Mouse (Mus musculus) kidney, embryonic 14.5 days (tissue): ENCODE measurements around the gene Fdx1l. TPM values are rescaled to one million over a fixed set of nuclear protein-coding genes. Genes with fewer than 3 reads are reported as not detected.

ENCODE experiments used
- ATAC-seq: fragments of 200-750 bp; cut with Nextera tagmentation; 2 replicates; pipeline ENCODE4 v1.8.0; 2017; ENCODE audit warnings: moderate number of reproducible peaks, mild to moderate bottlenecking, moderate TSS enrichment, moderate library complexity; ENCODE audit not compliant: low FRiP score, low TSS enrichment
- H3K27ac ChIP-seq: fragments of 300-500 bp; sonication (generic); 2 replicates; pipeline ENCODE4 v1.5.1; 2014; ENCODE audit warnings: low read depth, mild to moderate bottlenecking, low read length, moderate library complexity, mixed read lengths
- H3K27me3 ChIP-seq: fragments of 300-500 bp; sonication (generic); 2 replicates; pipeline ENCODE4 v1.6.1; 2014; ENCODE audit warnings: mild to moderate bottlenecking, low read length; ENCODE audit not compliant: control insufficient read depth, insufficient read depth
- H3K36me3 ChIP-seq: fragments of 300-500 bp; sonication (generic); 2 replicates; pipeline ENCODE4 v1.6.1; 2014; ENCODE audit warnings: low read length, mixed read lengths; ENCODE audit not compliant: control insufficient read depth, insufficient read depth
- H3K4me1 ChIP-seq: fragments of 300-500 bp; sonication (generic); 2 replicates; pipeline ENCODE4 v1.6.1; 2014; ENCODE audit warnings: low read length, mixed read lengths; ENCODE audit not compliant: control insufficient read depth, insufficient read depth
- H3K4me2 ChIP-seq: fragments of 300-500 bp; sonication (generic); replicated peaks from 2 replicates; pipeline ENCODE4 v1.6.1; 2014; ENCODE audit warnings: low read depth, mild to moderate bottlenecking, low read length
- H3K4me3 ChIP-seq: fragments of 300-500 bp; sonication (generic); 2 replicates; pipeline ENCODE4 v1.5.1; 2014; ENCODE audit warnings: mild to moderate bottlenecking, low read length
- H3K9ac ChIP-seq: fragments of 300-500 bp; sonication (generic); 2 replicates; pipeline ENCODE4 v1.6.1; 2014; ENCODE audit warnings: low read depth, mild to moderate bottlenecking, low read length, moderate library complexity
- H3K9me3 ChIP-seq: fragments of 300-500 bp; sonication (generic); 2 replicates; pipeline ENCODE4 v1.6.1; 2016; ENCODE audit warnings: low read length; ENCODE audit not compliant: control insufficient read depth
- WGBS: fragments of 180-500 bp; shearing (Covaris S2); extraction: QIAGEN DNeasy Blood & Tissue Kit; methylation state at CpG from one replicate; pipeline ENCODE4 v1.1.7; 2014; 5-methylcytosine and 5-hydroxymethylcytosine counted together
- polyA plus RNA-seq: library from polyadenylated mRNA; unstranded; fragments of >200 nt; fragmentation: Nextera tagmentation; extraction: Ambion mirVana; gene quantifications from 2 replicates; pipeline ENCODE4 v1.2.1, GENCODE M21; 2014

Gene Fdx1l
- polyA plus RNA-seq, 1 experiment from 2014 or later, result 62.6 TPM

DNA sequence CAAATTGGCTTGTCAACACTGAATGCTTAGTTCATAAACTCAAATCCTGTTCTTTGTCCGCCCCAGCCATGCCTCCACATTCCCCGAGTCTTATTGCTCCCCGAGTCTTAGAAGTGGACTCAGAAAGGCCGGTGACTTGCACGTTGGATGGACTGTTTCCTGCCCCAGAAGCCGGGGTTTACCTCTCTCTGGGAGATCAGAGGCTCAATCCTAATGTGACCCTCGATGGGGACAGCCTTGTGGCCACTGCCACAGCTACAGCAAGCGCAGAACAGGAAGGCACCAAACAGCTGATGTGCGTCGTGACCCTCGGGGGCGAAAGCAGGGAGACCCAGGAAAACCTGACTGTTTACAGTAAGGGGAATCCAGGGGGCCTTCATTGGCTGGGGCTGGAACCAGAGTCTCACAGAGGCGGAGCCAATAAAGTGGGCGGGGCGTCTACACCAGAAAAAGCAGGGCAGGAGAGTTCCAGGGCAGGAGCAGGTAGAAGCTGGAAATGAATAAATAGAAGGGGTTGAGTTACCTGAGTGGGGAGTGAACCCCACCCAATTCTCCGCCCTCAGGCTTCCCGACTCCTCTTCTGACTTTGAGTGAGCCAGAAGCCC, 38.8 kb downstream of the Fdx1l start:
- Histone ChIP-seq H3K4me1 (peaks cover 48% of the 10 kb centered on the region), H3K4me2 (no peak overlapping the region), H3K4me3 (0 out of 2 replicates have a peak overlapping the region, but pooled peaks have one; percentile 2), H3K9ac (no peak overlapping the region), H3K27ac (no peak overlapping the region), H3K27me3 (peaks cover 82% of the 10 kb centered on the region), H3K36me3 (no peaks in the 10 kb centered on the region), H3K9me3 (no peaks in the 10 kb centered on the region)
- WGBS, result 2% methylated on average over 17 of the region's 17 CpGs
- ATAC-seq, result no peak

GRCm38 (mm10) chr9:21033136-21033535, 40.3 kb downstream of the Fdx1l start:
- peak overlapping the region; percentile 50; the same call in 1 of the 2 replicates for H3K9ac ChIP-seq
- H3K9me3 ChIP-seq, result no peaks in the 10 kb centered on the region
- under 1% methylated on average over 34 of the region's 34 CpGs for WGBS
- peak; percentile 65 for ATAC-seq
- H3K4me3 ChIP-seq, result peak overlapping the region; percentile 47
- H3K27ac ChIP-seq, result no peak overlapping the region
- H3K36me3 ChIP-seq, result no peaks in the 10 kb centered on the region
- H3K4me2 ChIP-seq, result peak overlapping the region; percentile 89
- peaks cover 76% of the 10 kb centered on the region for H3K27me3 ChIP-seq
- peaks cover 52% of the 10 kb centered on the region for H3K4me1 ChIP-seq

DNA sequence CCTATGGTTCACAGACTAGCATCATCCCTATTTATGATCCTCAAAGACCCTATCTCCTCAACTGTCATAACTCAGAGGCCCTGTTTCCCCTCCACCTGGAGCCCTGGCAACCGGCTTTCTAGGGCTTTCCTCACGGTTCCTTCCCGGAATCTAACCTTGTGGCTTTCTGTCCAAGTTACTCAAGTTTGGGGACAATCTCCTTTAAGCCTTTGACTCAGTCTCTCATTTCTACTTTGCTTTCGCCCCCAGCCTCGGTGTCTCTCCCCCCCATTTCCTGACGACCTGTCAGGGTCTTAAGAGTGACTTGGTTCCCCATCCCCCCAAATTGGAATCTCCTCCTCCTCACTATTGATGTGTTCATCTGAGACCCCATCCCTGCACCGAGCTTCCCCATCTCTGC, 40.9 kb downstream of the Fdx1l start:
- H3K9me3 ChIP-seq, result no peaks in the 10 kb centered on the region
- H3K4me3 ChIP-seq, result peak overlapping the region; percentile 47
- no peak overlapping the region for H3K27ac ChIP-seq
- no peak for ATAC-seq
- peak overlapping the region; percentile 89 for H3K4me2 ChIP-seq
- H3K9ac ChIP-seq, result no peak overlapping the region
- peaks cover 52% of the 10 kb centered on the region for H3K4me1 ChIP-seq
- H3K27me3 ChIP-seq, result peaks cover 75% of the 10 kb centered on the region
- H3K36me3 ChIP-seq, result no peaks in the 10 kb centered on the region
- WGBS, result 2% methylated on average over 7 of the region's 7 CpGs

- 0% methylated on average over 34 of the region's 35 CpGs for WGBS
- Histone ChIP-seq H3K9ac (peak within 1 kb of the TSS; percentile 50; the same call in 1 of the 2 replicates), H3K27me3 (peaks cover 69% of the 10 kb centered on the region), H3K36me3 (no peaks in the 10 kb centered on the region), H3K27ac (no peak within 1 kb of the TSS), H3K4me3 (peak within 1 kb of the TSS; percentile 47), H3K9me3 (no peaks in the 10 kb centered on the region), H3K4me1 (peaks cover 48% of the 10 kb centered on the region), H3K4me2 (peak within 1 kb of the TSS; percentile 89)
- ATAC-seq, result no peak
Measured at GRCm38 (mm10) chr9:21031896-21032351, 41.5 kb downstream of the Fdx1l start, which contains the start of gene Icam5. Gene Icam5, plus strand, starts transcription at chr9:21032073.

GRCm38 (mm10) chr9:21031251-21031895, 42.0 kb downstream of the Fdx1l start:
- H3K4me2 ChIP-seq, result peak overlapping the region; percentile 64
- H3K4me1 ChIP-seq, result peaks cover 43% of the 10 kb centered on the region
- H3K9ac ChIP-seq, result 0 out of 2 replicates have a peak overlapping the region, but pooled peaks have one; percentile 45
- no peaks in the 10 kb centered on the region for H3K36me3 ChIP-seq
- H3K4me3 ChIP-seq, result peak overlapping the region; percentile 47
- no peak overlapping the region for H3K27ac ChIP-seq
- peaks cover 64% of the 10 kb centered on the region for H3K27me3 ChIP-seq
- ATAC-seq, result peak; percentile 15
- H3K9me3 ChIP-seq, result no peaks in the 10 kb centered on the region
- under 1% methylated on average over 36 of the region's 36 CpGs for WGBS

DNA sequence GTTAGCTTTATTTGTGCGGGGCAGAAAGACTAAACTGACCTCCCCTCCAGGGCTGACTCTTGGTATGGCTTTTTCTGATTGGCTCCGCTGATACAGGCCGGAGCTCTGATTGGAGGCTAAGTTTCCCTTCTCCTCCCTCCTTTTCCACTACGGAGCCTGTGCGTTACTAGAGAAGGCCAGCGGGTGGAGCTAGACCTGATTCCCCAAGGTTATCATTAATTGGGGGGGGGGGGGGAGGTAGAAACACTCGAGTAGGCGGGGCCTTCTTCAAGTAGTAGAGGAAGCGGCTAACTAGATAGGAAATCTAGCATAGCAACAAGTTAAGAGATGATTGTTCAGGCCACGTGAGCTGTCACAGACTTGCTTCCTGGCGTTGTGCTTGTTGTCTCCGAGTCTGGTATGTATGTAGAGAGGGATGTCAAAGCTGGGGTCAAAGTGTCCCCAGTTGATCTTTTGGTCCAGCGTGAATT, 42.6 kb downstream of the Fdx1l start:
- 0 out of 2 replicates have a peak overlapping the region, but pooled peaks have one; percentile 45 for H3K9ac ChIP-seq
- WGBS, result under 1% methylated on average over 13 of the region's 13 CpGs
- no peaks in the 10 kb centered on the region for H3K36me3 ChIP-seq
- H3K4me3 ChIP-seq, result peak overlapping the region; percentile 47
- peak; percentile 45 for ATAC-seq
- H3K4me1 ChIP-seq, result peaks cover 39% of the 10 kb centered on the region
- H3K4me2 ChIP-seq, result peak overlapping the region; percentile 64
- no peaks in the 10 kb centered on the region for H3K9me3 ChIP-seq
- H3K27ac ChIP-seq, result no peak overlapping the region
- H3K27me3 ChIP-seq, result peaks cover 58% of the 10 kb centered on the region

DNA sequence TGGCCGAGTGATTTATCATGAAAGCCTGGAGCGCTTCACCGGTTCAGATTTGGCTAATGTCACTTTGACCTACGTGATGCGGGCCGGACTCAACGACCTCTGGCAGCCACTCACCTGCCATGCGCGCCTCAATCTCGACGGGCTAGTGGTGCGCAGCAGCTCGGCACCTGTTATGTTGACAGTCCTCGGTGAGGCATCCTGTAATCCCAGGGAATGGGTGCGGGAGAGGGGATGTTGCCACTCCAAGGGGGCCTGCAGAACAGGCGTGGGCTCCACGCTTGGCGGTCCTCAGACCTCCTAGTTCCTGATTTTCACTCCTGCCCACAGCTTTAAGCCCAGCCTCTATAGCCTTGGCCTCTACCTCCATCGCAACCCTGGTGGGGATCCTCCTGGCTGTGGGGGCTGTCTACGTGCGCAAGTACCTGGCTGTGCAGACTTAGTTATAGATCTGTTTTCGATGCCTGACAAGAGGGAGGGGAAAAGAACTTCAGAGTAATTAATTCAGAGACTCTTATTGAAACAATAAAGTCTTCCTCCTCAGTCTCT, 43.3 kb downstream of the Fdx1l start:
- Histone ChIP-seq H3K36me3 (no peaks in the 10 kb centered on the region), H3K4me2 (peak overlapping the region; percentile 64), H3K4me3 (peak overlapping the region; percentile 47; the same call in 1 of the 2 replicates), H3K9me3 (no peaks in the 10 kb centered on the region), H3K27ac (no peak overlapping the region), H3K27me3 (peaks cover 51% of the 10 kb centered on the region), H3K9ac (no peak overlapping the region), H3K4me1 (peaks cover 39% of the 10 kb centered on the region)
- no peak for ATAC-seq
- 21% methylated on average over 22 of the region's 22 CpGs for WGBS

GRCm38 (mm10) chr9:21029291-21030054, 43.9 kb downstream of the Fdx1l start, which contains the start of gene Icam4:
Gene Icam4, plus strand, starts transcription at chr9:21029373.
- peaks cover 45% of the 10 kb centered on the region for H3K27me3 ChIP-seq
- no peaks in the 10 kb centered on the region for H3K9me3 ChIP-seq
- H3K36me3 ChIP-seq, result no peaks in the 10 kb centered on the region
- WGBS, result 4% methylated on average over 37 of the region's 37 CpGs
- peak; percentile 41 for ATAC-seq
- H3K27ac ChIP-seq, result no peak within 1 kb of the TSS
- H3K4me1 ChIP-seq, result peaks cover 33% of the 10 kb centered on the region
- H3K9ac ChIP-seq, result peak within 1 kb of the TSS; percentile 5; the same call in 1 of the 2 replicates
- peak within 1 kb of the TSS; percentile 25 for H3K4me3 ChIP-seq
- H3K4me2 ChIP-seq, result peak within 1 kb of the TSS; percentile 64
